Mouse (Mus musculus) layer of hippocampus, adult 11-12 months (tissue): Measurements from ENCODE around the gene Gbp5.
A peak's percentile ranks its signal among the peaks of the same experiment; 100 is the strongest.
"Not testable (repeated sequence)": the region's sequence is repeated elsewhere in the genome, so short reads cannot be mapped to it uniquely, and the experiment has no call there.

Source experiments
- DNase-seq: peaks from one replicate; pipeline ENCODE4 v3.0.0; 2022; ENCODE audit warnings: low spot score

Gene Gbp5

GRCm38 (mm10) chr3:142542776-142543175 lies 49.0 kb downstream of the Gbp5 start:
- DNase-seq, result not testable (repeated sequence)

- no peak for DNase-seq
Measured at GRCm38 (mm10) chr3:142546690-142547089, 52.9 kb downstream of the Gbp5 start.

- no peak for DNase-seq
Measured at GRCm38 (mm10) chr3:142550052-142550676, 56.4 kb downstream of the Gbp5 start.

- DNase-seq, result no peak
Measured at GRCm38 (mm10) chr3:142554601-142555000, 60.8 kb downstream of the Gbp5 start.

- no peak for DNase-seq
Measured at GRCm38 (mm10) chr3:142555623-142556022, 61.8 kb downstream of the Gbp5 start.

- peak; percentile 5 for DNase-seq
Measured at GRCm38 (mm10) chr3:142559632-142560228, 66.0 kb downstream of the Gbp5 start, which contains the start of gene Gbp3. Gbp3 (plus strand) TSS chr3:142560026.

- DNase-seq, result peak; percentile 86
Measured at GRCm38 (mm10) chr3:142560296-142560948, 66.6 kb downstream of the Gbp5 start.

- DNase-seq, result no peak
Measured at GRCm38 (mm10) chr3:142561045-142561646, 67.4 kb downstream of the Gbp5 start.

- no peak for DNase-seq
Measured at GRCm38 (mm10) chr3:142561666-142562065, 67.9 kb downstream of the Gbp5 start.

GRCm38 (mm10) chr3:142567490-142567889 lies 73.7 kb downstream of the Gbp5 start:
- not testable (repeated sequence) for DNase-seq

- no peak for DNase-seq
Measured at GRCm38 (mm10) chr3:142570738-142571137, 77.0 kb downstream of the Gbp5 start.
